Mouse (Mus musculus): ENCODE data around the gene Esrrg. TPM values are rescaled to one million over a fixed set of nuclear protein-coding genes. Genes with fewer than 3 reads are reported as not detected.

Esrrg gene
- total RNA-seq, 2 experiments from 2014 or later: 20.0 to 27.2 TPM

DNA sequence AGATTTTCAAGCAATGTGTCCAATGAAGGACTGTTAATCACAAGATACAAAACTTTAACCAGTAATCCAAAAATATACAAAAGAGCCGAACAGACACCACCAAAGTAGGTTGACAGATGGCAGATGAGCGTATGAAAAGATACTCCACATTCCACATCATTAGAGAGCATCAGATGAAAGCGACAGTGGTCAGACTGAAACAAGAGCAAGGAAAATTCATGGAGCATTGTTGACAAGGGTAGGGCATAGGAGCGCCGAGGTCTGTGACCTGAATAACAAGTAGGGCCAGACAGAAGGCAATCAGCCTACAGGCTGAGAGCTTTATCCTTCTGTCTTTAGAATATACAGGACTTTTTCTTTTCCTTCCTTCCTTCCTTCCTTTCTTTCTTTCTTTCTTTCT is 157.0 kb downstream of the Esrrg start:
- DNase-seq (ENCODE audit: low spot score in 2 of 2): no peak

DNA sequence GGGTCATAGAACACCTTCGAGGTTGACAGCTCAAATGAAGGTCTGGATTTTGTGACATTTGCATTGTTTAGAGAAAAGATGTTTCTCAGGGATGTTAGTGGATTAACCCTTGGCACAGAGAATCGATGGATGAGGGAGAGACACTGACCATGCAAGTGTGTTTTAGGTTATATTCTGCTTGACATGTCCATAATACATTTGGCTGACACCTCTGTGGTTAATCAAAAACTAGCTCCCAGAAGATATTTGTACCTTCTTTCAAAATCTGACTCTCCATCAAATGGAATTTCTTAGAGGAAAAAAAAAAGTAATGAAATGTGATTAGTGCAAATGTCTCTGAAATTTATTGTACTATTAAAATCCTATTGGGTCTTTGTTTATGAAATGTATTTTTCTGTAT is 158.8 kb downstream of the Esrrg start:
- no peak for DNase-seq (ENCODE audit: low spot score in 2 of 2)

DNA sequence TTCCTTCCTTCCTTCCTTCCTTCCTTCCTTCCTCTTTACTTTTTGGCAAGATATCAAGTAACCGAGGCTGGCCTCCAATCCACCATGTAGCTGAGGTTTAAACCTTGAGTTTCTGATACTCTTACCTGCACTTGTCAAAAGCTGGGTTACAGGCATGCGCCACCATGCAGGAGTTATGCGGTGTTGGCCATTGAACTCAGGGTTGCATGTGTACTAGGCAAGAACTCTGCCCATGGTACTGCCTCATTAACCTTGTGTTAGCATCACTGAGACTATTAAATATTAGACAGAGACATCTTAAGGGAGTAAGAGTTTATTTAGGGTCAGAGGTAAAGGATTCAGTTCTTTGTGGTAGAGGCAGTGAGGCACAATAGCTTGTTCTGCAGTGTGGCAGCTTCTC is 161.6 kb downstream of the Esrrg start:
- no peak for DNase-seq (ENCODE audit: low spot score in 2 of 2)

DNA sequence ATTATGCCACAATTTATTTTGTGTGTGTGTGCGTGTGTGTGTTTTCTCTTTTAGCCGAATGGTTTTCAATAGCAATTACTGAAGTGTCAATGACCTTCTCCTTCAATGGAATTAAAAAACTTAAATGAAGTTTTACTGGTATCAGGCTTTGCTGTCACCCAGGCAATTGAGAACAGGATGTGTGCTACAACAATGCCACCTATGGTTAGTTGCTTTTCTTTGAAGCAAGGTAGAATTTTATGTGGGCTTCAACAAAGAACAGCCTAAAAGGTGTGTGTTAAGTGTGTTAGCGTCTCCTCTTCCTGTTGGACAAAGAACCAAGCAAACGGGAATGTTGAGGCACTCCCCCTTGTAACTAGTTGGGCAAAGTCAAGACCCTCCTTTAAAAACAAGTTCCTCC is 162.5 kb downstream of the Esrrg start:
- no peak for DNase-seq (ENCODE audit: low spot score in 2 of 2)

DNA sequence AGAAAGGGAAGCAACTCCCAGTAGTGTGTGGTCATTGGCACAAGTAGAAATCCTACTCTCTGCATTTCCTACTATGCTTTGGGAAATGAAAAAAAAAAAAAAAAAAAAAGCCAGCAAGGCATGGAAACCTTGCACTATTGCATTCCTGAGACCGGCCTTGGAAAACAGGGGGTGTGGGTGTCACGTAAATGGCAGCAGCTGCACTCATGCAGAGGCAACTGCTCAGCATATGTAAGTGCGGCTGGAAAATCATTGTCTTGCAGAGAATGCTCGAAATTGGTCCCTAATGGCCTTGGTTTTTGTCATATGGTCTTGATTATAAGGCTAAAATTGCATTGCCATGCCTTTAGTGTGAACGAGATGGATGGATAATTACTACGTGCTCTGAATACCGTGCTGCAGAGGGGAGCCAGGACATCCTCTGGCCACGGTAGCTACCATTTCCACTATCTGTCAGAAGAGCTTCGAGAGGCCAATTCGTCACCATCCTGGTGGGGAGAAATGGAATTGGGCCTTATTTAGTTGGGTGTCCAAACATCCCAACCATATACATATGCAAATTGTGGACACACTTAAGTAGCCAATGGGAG is 171.1 kb downstream of the Esrrg start:
- DNase-seq (ENCODE audit: low spot score in 2 of 2): no peak

DNA sequence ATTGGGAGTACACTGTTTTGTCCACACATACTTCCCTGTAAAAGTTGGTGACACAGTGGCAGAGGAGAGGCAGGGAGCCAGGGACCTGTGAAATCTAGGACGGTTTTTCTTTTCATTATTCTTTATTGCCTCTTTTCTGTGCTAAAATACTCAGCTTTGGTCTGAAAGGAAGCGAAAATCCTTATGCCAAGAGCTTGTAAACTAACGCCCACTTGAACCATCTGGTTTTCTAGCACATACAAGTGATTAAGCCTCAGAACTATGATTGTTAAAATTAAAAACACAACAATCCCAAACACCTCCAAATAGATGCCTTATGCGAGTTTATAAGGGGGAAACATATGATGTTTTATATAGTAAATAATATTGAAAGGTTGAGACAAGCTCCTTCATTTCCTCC is 176.6 kb downstream of the Esrrg start:
- DNase-seq (ENCODE audit: low spot score in 2 of 2): no peak

DNA sequence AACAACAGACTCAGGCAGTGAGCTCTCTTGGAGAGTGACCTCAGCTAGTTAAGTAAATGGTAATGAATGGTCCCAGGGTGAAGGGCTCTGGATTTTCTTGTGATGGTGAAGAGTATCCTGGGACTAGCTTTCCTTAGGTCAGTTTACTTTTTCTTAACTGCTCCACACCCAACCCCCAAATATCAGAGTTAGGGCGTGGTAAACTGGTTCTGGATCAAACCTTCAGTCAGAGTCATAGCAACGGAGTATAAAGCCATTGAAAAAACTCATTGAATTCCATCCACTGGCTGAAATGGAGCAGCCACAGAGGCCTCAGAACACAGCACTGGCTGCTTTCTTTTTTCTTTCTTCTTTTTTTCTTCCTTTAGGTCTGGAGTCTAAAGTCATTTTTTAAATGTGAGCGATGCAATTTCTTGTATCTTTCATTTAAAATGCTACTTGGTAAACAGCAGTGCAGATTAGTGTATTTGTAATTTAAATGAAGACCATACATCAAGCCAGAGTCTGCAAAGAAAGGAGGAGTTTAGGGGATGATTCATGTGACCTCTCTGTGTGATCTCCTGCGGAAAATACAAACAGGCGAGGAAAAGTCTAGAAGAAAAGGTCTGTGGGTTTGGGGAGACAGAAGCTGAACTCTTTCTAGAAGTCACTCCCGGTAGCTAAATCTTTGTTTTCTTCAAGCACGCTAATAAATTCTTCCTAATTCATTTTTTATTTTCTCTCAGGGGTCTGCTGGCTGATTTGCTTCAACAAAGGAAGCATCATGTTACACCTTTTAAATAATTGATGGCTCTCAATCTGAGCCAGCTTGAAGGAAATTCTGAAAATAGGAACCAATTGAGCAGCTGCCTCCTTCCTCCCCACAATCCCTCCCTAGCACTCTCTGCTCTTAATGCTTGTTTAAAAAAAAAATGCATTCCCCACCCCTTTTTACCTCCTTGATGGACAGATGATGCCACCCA is 178.7 kb downstream of the Esrrg start:
- no peak for DNase-seq (ENCODE audit: low spot score in 2 of 2)

DNA sequence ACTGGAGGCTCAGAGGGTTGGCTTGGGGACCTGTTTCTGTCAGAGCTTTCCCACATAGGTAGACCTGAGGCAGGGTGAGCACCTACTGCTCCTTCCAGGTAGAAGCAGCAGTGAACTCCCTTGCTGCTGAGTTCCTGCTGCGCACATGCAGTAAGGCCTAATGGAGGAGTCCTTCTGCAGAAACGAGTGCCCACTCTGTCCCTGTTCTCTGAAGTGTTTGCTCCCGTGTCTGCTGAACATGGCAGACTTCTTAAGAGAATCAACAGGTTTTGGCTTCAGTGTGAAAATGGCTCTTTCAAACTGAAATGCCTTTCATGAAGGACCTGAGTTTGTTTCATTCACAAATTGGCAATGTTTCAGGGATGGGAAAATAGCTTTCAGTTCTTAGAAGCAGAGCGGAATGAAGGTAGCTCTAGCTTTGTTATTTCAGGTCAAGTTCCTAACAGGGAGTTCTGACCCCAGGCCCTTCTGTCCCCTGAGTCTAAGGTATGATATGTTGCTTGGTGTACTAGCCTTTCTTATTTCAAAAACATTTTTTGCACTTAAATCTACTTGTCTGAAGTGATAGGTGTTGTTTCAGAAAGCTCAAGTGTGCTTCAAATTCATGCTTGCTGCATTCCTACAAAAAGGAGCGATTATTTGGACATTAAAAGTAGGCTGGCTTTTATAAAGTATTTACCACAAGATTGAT is 185.8 kb downstream of the Esrrg start:
- no peak for DNase-seq (ENCODE audit: low spot score in 2 of 2)

DNA sequence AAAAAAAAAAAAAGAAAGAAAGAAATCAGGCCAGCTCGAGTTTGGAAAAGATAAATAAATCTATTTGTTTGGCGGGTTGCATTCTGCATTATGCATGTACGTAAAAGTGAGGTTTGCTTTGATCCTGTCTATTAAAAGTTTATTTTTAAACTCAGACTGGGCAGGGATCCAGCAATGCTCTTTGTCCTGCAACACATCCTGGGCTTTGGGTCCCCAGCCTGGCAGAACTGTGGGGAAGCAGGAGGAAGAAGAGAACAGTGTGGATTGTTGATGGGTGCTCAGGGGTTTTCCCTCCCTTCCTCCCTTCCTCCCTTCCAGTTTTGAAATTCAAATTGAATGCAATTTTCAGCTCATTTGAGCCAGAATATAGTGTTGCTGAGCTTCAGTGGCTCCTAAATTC is 187.0 kb downstream of the Esrrg start:
- no peak for DNase-seq (ENCODE audit: low spot score in 2 of 2)

DNA sequence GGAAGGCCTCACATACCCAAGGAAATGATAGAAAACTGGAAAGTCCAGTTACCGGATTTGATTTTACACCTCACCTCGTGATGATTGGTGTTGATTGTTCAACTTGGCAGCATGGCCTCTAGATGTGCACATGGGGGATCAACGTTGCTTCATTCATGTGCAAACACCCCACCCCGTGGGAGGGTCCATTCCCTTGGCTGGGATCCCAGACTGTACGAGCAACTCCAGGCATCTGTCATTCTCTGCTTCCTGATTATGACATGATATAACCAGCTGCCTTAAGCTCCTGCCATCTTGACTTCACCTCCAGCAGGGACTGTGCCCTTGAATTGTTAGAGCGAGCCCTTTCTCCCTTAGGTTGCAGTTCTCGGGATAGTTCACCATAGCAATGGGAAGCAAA is 190.7 kb downstream of the Esrrg start:
- no peak for DNase-seq (ENCODE audit: low spot score in 2 of 2)

DNA sequence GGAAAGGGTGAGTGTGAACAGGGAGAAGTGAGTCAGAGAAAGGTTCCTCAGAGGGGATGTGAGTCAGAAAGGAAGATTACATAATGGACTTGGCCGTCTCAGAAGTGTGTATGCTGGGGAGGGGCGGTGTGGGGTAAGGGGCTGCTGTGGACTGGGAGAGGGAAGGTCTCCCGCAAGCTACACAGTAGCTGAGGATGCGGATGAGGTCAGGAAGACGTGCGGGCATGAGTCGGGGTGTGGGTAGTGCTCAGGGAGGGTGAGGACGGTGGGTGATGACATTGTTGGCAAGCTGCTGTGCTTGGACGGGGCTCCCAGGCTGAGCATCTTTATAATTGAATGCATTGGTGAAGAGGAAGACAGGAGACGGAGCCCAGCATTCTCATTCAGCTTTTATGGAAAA is 192.2 kb downstream of the Esrrg start:
- no peak for DNase-seq (ENCODE audit: low spot score in 2 of 2)

DNA sequence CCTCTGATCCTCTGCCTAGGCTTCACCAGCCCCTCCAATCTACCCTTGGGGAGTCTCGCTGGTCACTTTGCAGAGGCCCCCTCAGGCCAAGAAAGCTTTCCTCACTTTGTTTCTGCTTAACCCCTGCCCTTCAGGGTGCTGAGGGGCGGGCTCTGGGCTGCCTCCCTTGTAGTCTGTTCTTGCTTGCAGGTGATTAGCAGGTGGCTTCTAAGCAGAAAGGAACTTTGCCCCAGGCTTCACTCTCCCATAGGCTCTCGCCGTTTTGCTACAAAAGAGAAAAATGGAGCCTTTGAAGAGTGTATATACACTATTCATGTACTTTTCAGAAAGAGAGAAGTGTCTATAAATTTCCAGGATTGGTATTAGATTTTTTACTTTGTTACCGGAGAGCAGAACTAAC is 195.0 kb downstream of the Esrrg start:
- DNase-seq (ENCODE audit: low spot score in 2 of 2): no peak

DNA sequence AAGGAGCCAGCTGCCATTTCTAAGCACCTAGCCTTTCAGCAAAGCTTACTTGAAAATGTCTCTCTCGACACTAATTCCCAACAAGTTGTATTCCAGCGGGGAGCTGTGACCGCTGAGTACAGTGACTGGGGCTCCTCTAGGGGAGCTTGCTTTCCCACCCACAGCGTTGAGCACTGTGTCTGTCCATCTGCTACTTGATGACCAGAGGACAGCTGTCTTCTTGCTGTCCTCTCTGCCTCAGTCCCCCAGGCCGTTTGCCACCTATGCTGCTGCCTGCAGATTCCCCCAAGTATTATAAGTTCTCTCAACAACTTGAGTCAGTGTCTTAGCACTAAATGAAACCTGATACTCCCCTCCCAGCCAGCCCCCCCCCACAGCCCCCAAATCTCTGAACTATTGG is 195.4 kb downstream of the Esrrg start:
- DNase-seq (ENCODE audit: low spot score in 2 of 2): no peak

DNA sequence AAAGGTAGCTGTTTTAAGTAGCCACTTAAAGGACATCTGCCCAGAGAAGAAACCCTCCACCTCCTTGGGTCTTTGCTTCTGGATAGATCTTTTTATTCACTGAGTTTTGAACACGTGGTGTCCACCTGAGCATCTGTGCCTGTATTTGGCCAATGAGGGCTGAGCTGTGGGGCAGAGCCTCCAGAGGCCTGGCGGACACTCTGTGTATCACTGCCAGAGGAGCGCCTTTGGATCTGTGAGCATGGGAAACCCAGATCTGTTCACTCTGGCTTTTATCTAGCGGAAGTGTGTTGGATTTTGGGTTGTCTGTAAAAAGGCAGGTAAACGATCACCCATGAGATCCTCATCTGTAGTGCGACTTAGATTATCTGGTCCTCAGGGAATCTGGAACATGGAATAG is 196.4 kb downstream of the Esrrg start:
- no peak for DNase-seq (ENCODE audit: low spot score in 2 of 2)

DNA sequence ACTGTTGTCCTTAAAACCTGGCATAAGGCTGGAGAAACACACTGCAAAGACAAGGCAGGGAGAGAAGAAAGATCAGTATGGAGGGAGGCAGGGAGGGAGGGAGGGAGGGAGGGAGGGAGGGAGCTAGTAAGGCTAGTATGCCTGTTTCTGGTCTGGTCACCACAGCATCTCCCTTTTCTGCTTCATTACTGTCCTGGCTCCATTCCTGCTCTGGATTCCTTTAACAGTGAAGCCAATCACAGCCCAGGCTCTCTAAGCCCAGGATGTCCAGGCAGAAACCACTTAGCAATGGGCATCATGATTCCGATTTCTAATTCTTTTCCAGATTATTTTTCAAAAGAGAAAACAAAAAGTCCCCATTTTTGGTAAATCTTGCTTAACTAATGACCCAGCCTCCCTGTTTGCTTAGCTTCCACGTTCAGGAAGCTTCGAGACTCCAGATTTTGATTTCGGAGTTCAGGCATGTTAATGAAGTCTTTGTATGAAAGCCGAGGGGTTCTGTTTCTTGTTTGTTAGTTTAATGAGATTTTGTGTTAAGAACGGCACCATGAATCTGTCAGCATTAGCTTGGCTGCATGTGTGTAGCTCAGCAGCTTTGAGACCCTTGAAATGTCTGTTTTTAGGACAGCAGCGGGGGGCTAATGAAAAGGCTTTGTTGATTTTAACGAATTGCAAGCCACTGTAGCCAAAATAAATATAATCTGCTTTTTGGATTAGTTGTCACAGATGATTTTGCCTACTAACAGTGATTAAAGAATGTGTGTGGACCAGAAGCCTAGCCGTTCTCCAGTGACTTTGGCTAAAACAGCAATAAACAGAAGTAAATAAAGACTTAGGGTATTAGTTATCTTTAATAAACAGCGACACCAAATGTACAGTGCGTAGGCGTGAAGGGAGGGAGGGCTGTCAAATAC is 199.1 kb downstream of the Esrrg start:
- no peak for DNase-seq (ENCODE audit: low spot score in 2 of 2)

DNA sequence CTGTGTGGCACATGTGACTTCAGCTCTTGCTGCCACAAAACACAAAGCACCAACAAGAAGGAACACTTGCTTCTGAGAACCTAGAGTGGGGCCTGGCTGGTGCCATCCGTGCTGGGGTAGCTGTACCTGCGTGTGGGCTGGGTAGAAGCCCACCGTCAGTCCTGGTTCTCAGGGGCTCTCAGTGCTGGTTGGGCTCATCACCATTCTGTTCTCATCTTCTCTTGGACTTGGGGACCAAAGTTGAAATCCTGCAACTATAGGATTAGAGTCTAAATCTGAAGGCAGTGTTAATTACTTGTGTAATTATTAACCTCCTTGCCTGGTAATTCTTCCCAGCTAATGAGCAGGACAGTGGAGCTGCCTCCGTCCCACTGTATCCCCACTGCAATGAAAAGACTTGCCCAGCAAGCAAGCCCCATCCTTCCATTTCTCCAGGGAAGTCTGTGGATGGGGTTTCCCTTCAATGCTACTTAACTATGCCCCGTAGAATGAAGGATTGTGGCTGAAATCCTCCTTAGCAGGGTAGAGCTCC is 199.9 kb downstream of the Esrrg start:
- DNase-seq (ENCODE audit: low spot score in 2 of 2): no peak

DNA sequence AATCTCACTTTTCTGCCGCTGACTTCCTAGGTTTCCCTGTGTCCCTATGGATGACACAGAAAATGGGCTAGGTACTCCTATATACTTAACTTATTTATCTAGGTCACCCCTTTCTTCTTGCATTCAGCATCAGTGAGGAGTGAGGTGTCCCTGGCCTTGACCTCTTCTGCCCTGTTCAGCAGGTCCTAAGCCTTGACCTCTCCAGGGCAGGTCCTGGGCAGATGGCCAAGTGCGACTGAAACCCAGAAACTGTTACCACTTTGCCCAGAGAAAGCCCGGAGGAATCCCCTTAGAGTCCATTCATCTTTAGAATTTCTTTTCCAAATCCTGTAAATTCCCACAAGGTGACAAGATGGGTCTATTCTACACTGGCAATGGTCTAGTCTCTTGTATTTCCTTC is 201.0 kb downstream of the Esrrg start:
- DNase-seq (ENCODE audit: low spot score in 2 of 2): no peak

DNA sequence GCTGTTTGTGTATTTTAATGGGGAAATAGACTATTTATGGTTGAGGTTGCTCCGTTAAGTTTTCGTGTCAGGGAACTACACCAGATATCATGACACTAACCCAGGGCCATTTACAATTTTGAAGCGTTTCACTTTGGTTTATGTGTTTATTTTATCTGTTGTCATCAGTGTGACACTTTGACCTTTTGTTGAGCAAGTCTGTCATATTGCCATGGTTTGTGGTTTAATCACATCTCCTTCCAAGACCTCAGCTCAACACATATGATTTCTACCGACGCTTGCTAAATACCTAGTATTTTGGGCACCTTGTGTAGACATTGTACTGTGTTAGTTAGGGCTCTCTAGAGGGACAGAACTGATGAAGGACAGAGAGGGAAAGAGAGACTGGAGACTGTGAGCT is 210.8 kb downstream of the Esrrg start:
- DNase-seq (ENCODE audit: low spot score in 2 of 2): no peak

DNA sequence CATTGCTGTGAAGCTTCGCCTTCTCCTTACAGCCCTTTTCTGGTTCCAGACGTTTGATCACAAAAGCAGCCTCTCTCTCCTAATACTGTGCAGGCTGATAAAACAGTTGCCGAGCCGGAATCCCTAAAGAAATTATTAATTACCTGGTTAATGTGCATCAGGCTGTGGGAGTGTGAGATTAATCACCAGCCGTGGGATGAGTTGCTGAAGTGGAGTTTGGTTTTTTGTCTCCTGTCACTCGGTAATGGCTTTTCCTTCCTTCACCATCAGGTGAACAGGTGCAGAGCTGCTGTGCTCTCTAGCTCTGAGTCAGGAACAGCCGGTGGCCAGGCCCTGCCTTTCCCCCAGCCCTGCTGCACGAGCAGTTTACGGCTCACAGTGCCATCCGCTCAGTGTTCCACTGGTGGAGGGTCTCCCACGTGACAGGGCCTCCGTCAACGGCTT is 212.8 kb downstream of the Esrrg start:
- no peak for DNase-seq (ENCODE audit: low spot score in 2 of 2)

DNA sequence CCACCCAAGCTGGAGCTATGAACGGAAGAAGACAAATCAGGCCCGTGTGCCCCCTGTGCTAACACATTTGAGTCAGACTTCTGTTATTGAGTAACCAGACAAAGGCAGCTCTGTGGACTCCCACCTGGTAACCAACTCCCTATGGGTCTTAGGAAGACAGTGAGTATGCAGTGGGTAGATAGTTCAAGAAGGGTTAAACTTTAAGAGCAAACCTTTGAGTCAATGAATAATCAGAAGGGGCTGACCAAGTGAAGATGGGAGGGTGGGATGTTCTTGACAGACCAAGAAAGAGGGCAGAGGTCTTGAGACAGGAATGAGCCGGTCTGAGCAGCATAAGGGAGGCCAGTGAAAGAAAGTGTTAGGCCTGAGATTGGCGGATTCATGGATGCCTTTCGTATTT is 214.8 kb downstream of the Esrrg start:
- no peak for DNase-seq (ENCODE audit: low spot score in 2 of 2)
